Mouse (Mus musculus) heart, postnatal 0 days (tissue): Measurements from ENCODE around the gene Sipa1l3. TPM values are rescaled to one million over a fixed set of nuclear protein-coding genes. Genes with fewer than 3 reads are reported as not detected.
A peak's percentile ranks its signal among the peaks of the same experiment; 100 is the strongest.

Source experiments
- ATAC-seq: fragments of 200-750 bp; cut with Nextera tagmentation; 2 replicates; pipeline ENCODE4 v1.8.0; 2017; ENCODE audit warnings: low read depth, moderate number of reproducible peaks, moderate library complexity; ENCODE audit not compliant: insufficient read depth
- DNase-seq: peaks from one replicate; pipeline ENCODE4 v3.0.0-alpha.2; 2016; ENCODE audit warnings: low spot score
- H3K27ac ChIP-seq: fragments of 300-500 bp; sonication (generic); 2 replicates; pipeline ENCODE4 v1.5.1; 2014; ENCODE audit warnings: low read depth, mild to moderate bottlenecking
- H3K27me3 ChIP-seq: fragments of 300-500 bp; sonication (generic); 2 replicates; pipeline ENCODE4 v1.6.1; 2014; ENCODE audit warnings: low read length, mixed read lengths; ENCODE audit not compliant: control insufficient read depth, insufficient read depth
- H3K36me3 ChIP-seq: fragments of 300-500 bp; sonication (generic); replicated peaks from 2 replicates; pipeline ENCODE4 v1.6.1; 2014; ENCODE audit warnings: low read length, mixed read lengths; ENCODE audit not compliant: control insufficient read depth, insufficient read depth
- H3K4me1 ChIP-seq: fragments of 300-500 bp; sonication (generic); 2 replicates; pipeline ENCODE4 v1.6.1; 2014; ENCODE audit warnings: antibody characterized with exemption; ENCODE audit not compliant: control insufficient read depth, insufficient read depth
- H3K4me2 ChIP-seq: fragments of 300-500 bp; sonication (generic); 2 replicates; pipeline ENCODE4 v1.6.1; 2014; ENCODE audit warnings: low read depth, mild to moderate bottlenecking, low read length, moderate library complexity
- H3K4me3 ChIP-seq: fragments of 300-500 bp; sonication (generic); 2 replicates; pipeline ENCODE4 v1.5.1; 2014; ENCODE audit warnings: low read depth, low read length
- H3K9ac ChIP-seq: fragments of 300-500 bp; sonication (generic); replicated peaks from 2 replicates; pipeline ENCODE4 v1.6.1; 2014; ENCODE audit warnings: low read depth, low read length, mixed read lengths
- H3K9me3 ChIP-seq: fragments of 300-500 bp; sonication (generic); replicated peaks from 2 replicates; pipeline ENCODE4 v1.6.1; 2016; ENCODE audit warnings: low read length; ENCODE audit not compliant: control insufficient read depth
- CTCF ChIP-seq: IDR thresholded peaks from 2 replicates; pipeline ENCODE4 v1.5.1; 2016; ENCODE audit warnings: antibody characterized with exemption, control low read depth, low read depth
- EP300 ChIP-seq: IDR thresholded peaks from 2 replicates; pipeline ENCODE4 v1.6.1; 2016; ENCODE audit warnings: antibody characterized with exemption, low read depth
- WGBS: fragments of 180-500 bp; shearing (Covaris S2); extraction: QIAGEN DNeasy Blood & Tissue Kit; methylation state at CpG from one replicate; pipeline ENCODE4 v1.1.7; 2014; 5-methylcytosine and 5-hydroxymethylcytosine counted together
- polyA plus RNA-seq: library from polyadenylated mRNA; unstranded; fragments of >200 nt; fragmentation: Nextera tagmentation; extraction: Ambion mirVana; gene quantifications from 2 replicates; pipeline ENCODE4 v1.2.1, GENCODE M21; 2015
- total RNA-seq: library from RNA; depleted of rRNA; stranded (reverse); fragments of >200 nt; gene quantifications from 2 replicates; pipeline ENCODE4 v1.2.3, GENCODE M21; 2014; ENCODE audit warnings: low replicate concordance

The Sipa1l3 gene
- total and polyA plus RNA-seq, 2 experiments from 2014 or later, result 1.7 to 16.2 TPM

- H3K27ac ChIP-seq, result peak within 1 kb of the TSS; percentile 78
- peak; percentile 70 for ATAC-seq
- DNase-seq, result peak; percentile 28
- under 1% methylated on average over 80 of the region's 80 CpGs for WGBS
- peak within 1 kb of the TSS; percentile 69 for H3K9ac ChIP-seq
- peaks cover 27% of the 10 kb centered on the region for H3K4me1 ChIP-seq
- no peaks in the 10 kb centered on the region for H3K36me3 ChIP-seq
- no peak for TF ChIP-seq EP300
- peak; percentile 28 for TF ChIP-seq CTCF
- H3K9me3 ChIP-seq, result no peaks in the 10 kb centered on the region
- no peaks in the 10 kb centered on the region; the same call in 1 of the 2 replicates for H3K27me3 ChIP-seq
- H3K4me2 ChIP-seq, result peak within 1 kb of the TSS; percentile 97
- peak within 1 kb of the TSS; percentile 66 for H3K4me3 ChIP-seq
Observed at GRCm38 (mm10) chr7:29281201-29282073, 237.0 kb downstream of the Sipa1l3 start, which contains the start of gene Spint2. Gene Spint2, minus strand, starts transcription at chr7:29281912.

- Histone ChIP-seq H3K27me3 (no peaks in the 10 kb centered on the region; the same call in 1 of the 2 replicates), H3K27ac (peak overlapping the region; percentile 78; the same call in 1 of the 2 replicates), H3K4me3 (peak overlapping the region; percentile 66), H3K9me3 (no peaks in the 10 kb centered on the region), H3K4me1 (peaks cover 27% of the 10 kb centered on the region), H3K4me2 (peak overlapping the region; percentile 97), H3K36me3 (no peaks in the 10 kb centered on the region), H3K9ac (peak overlapping the region; percentile 69)
- no peak for ATAC-seq
- no peak for DNase-seq
- TF ChIP-seq CTCF (no peak), EP300 (no peak)
- WGBS, result 17% methylated on average over 13 of the region's 13 CpGs
Observed at GRCm38 (mm10) chr7:29280801-29281200, 237.6 kb downstream of the Sipa1l3 start.

- Histone ChIP-seq H3K4me1 (peaks cover 27% of the 10 kb centered on the region), H3K4me2 (peak overlapping the region; percentile 97; the same call in 1 of the 2 replicates), H3K4me3 (no peak overlapping the region), H3K27me3 (no peaks in the 10 kb centered on the region; the same call in 1 of the 2 replicates), H3K27ac (peak overlapping the region; percentile 1; the same call in 1 of the 2 replicates), H3K9ac (no peak overlapping the region; the same call in 1 of the 2 replicates), H3K36me3 (no peaks in the 10 kb centered on the region), H3K9me3 (no peaks in the 10 kb centered on the region)
- WGBS, result 30% methylated on average over 8 of the region's 8 CpGs
- ATAC-seq (0 out of 2 replicates have a peak, but pooled peaks have one; percentile 22), DNase-seq (no peak)
- TF ChIP-seq CTCF (no peak), EP300 (no peak)
Observed at GRCm38 (mm10) chr7:29279924-29280323, 238.5 kb downstream of the Sipa1l3 start.

GRCm38 (mm10) chr7:29279261-29279660 is 239.2 kb downstream of the Sipa1l3 start:
- Histone ChIP-seq H3K4me1 (peaks cover 31% of the 10 kb centered on the region), H3K9me3 (no peaks in the 10 kb centered on the region), H3K4me2 (no peak overlapping the region; the same call in 1 of the 2 replicates), H3K27me3 (no peaks in the 10 kb centered on the region; the same call in 1 of the 2 replicates), H3K27ac (peak overlapping the region; percentile 1; the same call in 1 of the 2 replicates), H3K9ac (no peak overlapping the region), H3K4me3 (no peak overlapping the region), H3K36me3 (no peaks in the 10 kb centered on the region)
- DNase-seq, result no peak
- TF ChIP-seq CTCF, result no peak
- no peak for TF ChIP-seq EP300
- no peak for ATAC-seq

- Histone ChIP-seq H3K27me3 (no peaks in the 10 kb centered on the region; the same call in 1 of the 2 replicates), H3K4me2 (no peak overlapping the region), H3K27ac (no peak overlapping the region), H3K9ac (no peak overlapping the region), H3K36me3 (no peaks in the 10 kb centered on the region), H3K9me3 (no peaks in the 10 kb centered on the region), H3K4me1 (peaks cover 36% of the 10 kb centered on the region), H3K4me3 (no peak overlapping the region)
- no peak for TF ChIP-seq CTCF
- TF ChIP-seq EP300, result no peak
- WGBS, result 64% methylated on average over 4 of the region's 4 CpGs
- DNase-seq (no peak), ATAC-seq (no peak)
Observed at GRCm38 (mm10) chr7:29277510-29277909, 240.9 kb downstream of the Sipa1l3 start.
